Mouse (Mus musculus) embryonic facial prominence, embryonic 11.5 days (tissue): ENCODE results near the gene Gm20441. TPM values are rescaled to one million over a fixed set of nuclear protein-coding genes. Genes with fewer than 3 reads are reported as not detected.
"Not testable (repeated sequence)": the region's sequence is repeated elsewhere in the genome, so short reads cannot be mapped to it uniquely, and the experiment has no call there.

ENCODE experiments used
- ATAC-seq: fragments of 200-750 bp; cut with Nextera tagmentation; replicated peaks from 2 replicates; pipeline ENCODE4 v1.8.0; 2017; ENCODE audit warnings: low read depth; ENCODE audit not compliant: insufficient number of reproducible peaks, low FRiP score, low TSS enrichment
- DNase-seq: peaks from one replicate; pipeline ENCODE4 v3.0.0-alpha.2; 2015; ENCODE audit warnings: low spot score
- H3K27ac ChIP-seq: fragments of 300-500 bp; sonication (generic); replicated peaks from 2 replicates; pipeline ENCODE4 v1.5.1; 2014; ENCODE audit warnings: mild to moderate bottlenecking, low read depth, low read length, control low read depth
- H3K27me3 ChIP-seq: fragments of 300-500 bp; sonication (generic); 2 replicates; pipeline ENCODE4 v1.6.1; 2014; ENCODE audit warnings: mild to moderate bottlenecking, low read length, moderate library complexity, mixed read lengths; ENCODE audit not compliant: control insufficient read depth, insufficient read depth
- H3K36me3 ChIP-seq: fragments of 300-500 bp; sonication (generic); replicated peaks from 2 replicates; pipeline ENCODE4 v1.6.1; 2014; ENCODE audit warnings: low read depth, mild to moderate bottlenecking, low read length, moderate library complexity, mixed read lengths; ENCODE audit not compliant: control insufficient read depth, insufficient read depth
- H3K4me1 ChIP-seq: fragments of 300-500 bp; sonication (generic); 2 replicates; pipeline ENCODE4 v1.6.1; 2014; ENCODE audit warnings: low read length, mixed read lengths; ENCODE audit not compliant: control insufficient read depth, insufficient read depth
- H3K4me2 ChIP-seq: fragments of 300-500 bp; sonication (generic); 2 replicates; pipeline ENCODE4 v1.6.1; 2014; ENCODE audit warnings: low read depth, mild to moderate bottlenecking, control low read depth, low read length, moderate library complexity
- H3K4me3 ChIP-seq: fragments of 300-500 bp; sonication (generic); 2 replicates; pipeline ENCODE4 v1.5.1; 2014; ENCODE audit warnings: low read depth, low read length, control low read depth
- H3K9ac ChIP-seq: fragments of 300-500 bp; sonication (generic); replicated peaks from 2 replicates; pipeline ENCODE4 v1.6.1; 2014; ENCODE audit warnings: mild to moderate bottlenecking, control low read depth, low read length
- H3K9me3 ChIP-seq: fragments of 300-500 bp; sonication (generic); replicated peaks from 2 replicates; pipeline ENCODE4 v1.6.1; 2016; ENCODE audit warnings: mild to moderate bottlenecking, low read length, inconsistent platforms, mixed read lengths; ENCODE audit not compliant: control insufficient read depth
- WGBS: fragments of 180-500 bp; shearing (Covaris S2); extraction: QIAGEN DNeasy Blood & Tissue Kit; methylation state at CpG from one replicate; pipeline ENCODE4 v1.1.7; 2014; 5-methylcytosine and 5-hydroxymethylcytosine counted together
- polyA plus RNA-seq: library from polyadenylated mRNA; unstranded; fragments of >200 nt; fragmentation: Nextera tagmentation; extraction: Ambion mirVana; gene quantifications from 2 replicates; pipeline ENCODE4 v1.2.1, GENCODE M21; 2014

Gene Gm20441
- polyA plus RNA-seq, 1 experiment from 2014 or later: not detected

- WGBS: 90% methylated on average over 9 of the region's 9 CpGs
- Histone ChIP-seq H3K36me3 (no peaks in the 10 kb centered on the region), H3K4me3 (no peak overlapping the region), H3K27ac (no peak overlapping the region), H3K9ac (no peak overlapping the region), H3K4me2 (no peak overlapping the region), H3K4me1 (no peaks in the 10 kb centered on the region), H3K9me3 (no peaks in the 10 kb centered on the region), H3K27me3 (no peaks in the 10 kb centered on the region)
- ATAC-seq (no peak), DNase-seq (no peak)
Observed at GRCm38 (mm10) chr10:75774587-75774986, 6.2 kb downstream of the Gm20441 start.

- no peak overlapping the region for H3K9ac ChIP-seq
- H3K27me3 ChIP-seq: no peaks in the 10 kb centered on the region
- ATAC-seq (no peak), DNase-seq (no peak)
- H3K4me3 ChIP-seq: no peak overlapping the region
- no peaks in the 10 kb centered on the region for H3K9me3 ChIP-seq
- WGBS: 92% methylated on average over 5 of the region's 5 CpGs
- no peaks in the 10 kb centered on the region for H3K36me3 ChIP-seq
- H3K4me2 ChIP-seq: no peak overlapping the region
- H3K27ac ChIP-seq: no peak overlapping the region
- no peaks in the 10 kb centered on the region for H3K4me1 ChIP-seq
Observed at GRCm38 (mm10) chr10:75774102-75774501, 6.7 kb downstream of the Gm20441 start.

DNA sequence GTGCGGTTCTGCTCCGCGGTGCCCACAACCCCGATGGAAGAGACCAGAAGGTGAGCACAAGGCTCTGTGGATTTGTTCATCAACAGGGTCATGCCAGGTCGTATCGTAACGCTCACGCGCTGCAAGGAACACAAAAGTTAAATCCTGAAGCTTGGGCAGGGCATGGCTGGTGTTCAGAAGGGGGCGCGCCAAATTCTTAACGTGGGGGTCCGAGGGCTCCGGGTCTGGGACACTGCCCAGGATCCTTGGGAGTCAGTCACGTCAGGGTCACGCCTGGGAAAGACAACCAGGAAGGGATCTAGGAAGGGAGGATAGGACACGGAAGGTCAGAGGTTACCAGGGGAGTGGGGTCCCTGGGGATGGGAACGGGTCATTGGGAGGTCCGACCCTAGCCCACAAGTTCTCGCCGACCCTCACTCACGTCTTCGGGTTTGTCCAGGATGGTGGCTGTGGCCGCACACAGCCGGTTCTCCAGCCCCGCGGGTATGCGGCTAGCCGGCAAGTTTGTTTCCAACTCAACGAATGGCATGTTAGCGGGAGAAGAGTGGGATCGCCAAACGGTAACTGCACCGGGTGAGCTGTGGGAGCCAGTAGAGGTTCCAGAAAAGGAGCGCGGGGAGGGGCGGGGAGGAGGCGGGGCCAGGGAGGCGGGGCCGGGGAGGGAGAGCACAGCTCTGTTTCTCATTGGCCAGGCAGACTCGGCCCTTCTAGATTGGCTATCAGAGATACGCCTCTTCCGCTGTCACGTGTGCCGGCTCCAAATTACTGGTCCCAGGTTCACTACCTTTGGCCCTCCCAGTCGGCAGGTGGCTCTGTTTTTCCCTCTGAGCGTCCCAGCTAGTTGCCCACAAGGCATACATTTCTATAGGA is 7.7 kb downstream of the Gm20441 start, which contains the start of gene Ddt:
TSS of gene Ddt (minus strand) at position 620 of the 870 bp plus-strand sequence.
- Histone ChIP-seq H3K9ac (peak within 1 kb of the TSS; percentile 59), H3K27ac (no peak within 1 kb of the TSS), H3K4me3 (peak within 1 kb of the TSS; percentile 52), H3K4me2 (peak within 1 kb of the TSS; percentile 85), H3K9me3 (no peaks in the 10 kb centered on the region), H3K36me3 (no peaks in the 10 kb centered on the region), H3K27me3 (no peaks in the 10 kb centered on the region), H3K4me1 (no peaks in the 10 kb centered on the region)
- DNase-seq: peak; percentile 94
- 1% methylated on average over 44 of the region's 47 CpGs for WGBS
- ATAC-seq: peak; percentile 93

DNA sequence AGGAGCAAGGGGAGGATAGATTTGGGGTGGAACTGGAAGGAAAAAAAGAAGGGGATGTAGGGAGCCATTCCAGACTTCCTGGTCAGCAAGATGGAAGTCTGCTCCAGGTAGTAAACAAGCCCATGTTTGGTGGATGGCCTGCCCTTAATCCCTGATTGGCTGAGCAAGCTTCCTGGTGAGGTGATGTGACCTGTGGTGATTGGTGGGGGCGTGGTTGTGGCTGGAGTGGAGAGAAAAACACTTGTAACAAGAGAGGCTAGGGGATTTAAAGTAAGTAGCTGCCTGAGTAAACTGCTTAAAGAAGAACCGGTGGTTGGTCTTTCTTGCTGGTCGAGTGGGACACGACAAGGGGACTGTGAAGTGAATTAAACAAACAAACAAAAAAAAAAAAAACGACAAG is 13.0 kb downstream of the Gm20441 start:
- not testable (repeated sequence) for H3K36me3 ChIP-seq, H3K27me3 ChIP-seq, ATAC-seq, H3K9ac ChIP-seq, H3K9me3 ChIP-seq, H3K27ac ChIP-seq, DNase-seq, H3K4me3 ChIP-seq, H3K4me2 ChIP-seq, H3K4me1 ChIP-seq
- WGBS: 34% methylated on average over 5 of the region's 5 CpGs

- H3K4me1 ChIP-seq: no peaks in the 10 kb centered on the region
- ATAC-seq: no peak
- 87% methylated on average over 6 of the region's 6 CpGs for WGBS
- H3K36me3 ChIP-seq: no peaks in the 10 kb centered on the region
- H3K27me3 ChIP-seq: no peaks in the 10 kb centered on the region
- H3K9me3 ChIP-seq: no peaks in the 10 kb centered on the region
- no peak overlapping the region for H3K4me3 ChIP-seq
- H3K9ac ChIP-seq: no peak overlapping the region
- no peak for DNase-seq
- H3K4me2 ChIP-seq: no peak overlapping the region
- H3K27ac ChIP-seq: no peak overlapping the region
Observed at GRCm38 (mm10) chr10:75766856-75767255, 13.9 kb downstream of the Gm20441 start.

DNA sequence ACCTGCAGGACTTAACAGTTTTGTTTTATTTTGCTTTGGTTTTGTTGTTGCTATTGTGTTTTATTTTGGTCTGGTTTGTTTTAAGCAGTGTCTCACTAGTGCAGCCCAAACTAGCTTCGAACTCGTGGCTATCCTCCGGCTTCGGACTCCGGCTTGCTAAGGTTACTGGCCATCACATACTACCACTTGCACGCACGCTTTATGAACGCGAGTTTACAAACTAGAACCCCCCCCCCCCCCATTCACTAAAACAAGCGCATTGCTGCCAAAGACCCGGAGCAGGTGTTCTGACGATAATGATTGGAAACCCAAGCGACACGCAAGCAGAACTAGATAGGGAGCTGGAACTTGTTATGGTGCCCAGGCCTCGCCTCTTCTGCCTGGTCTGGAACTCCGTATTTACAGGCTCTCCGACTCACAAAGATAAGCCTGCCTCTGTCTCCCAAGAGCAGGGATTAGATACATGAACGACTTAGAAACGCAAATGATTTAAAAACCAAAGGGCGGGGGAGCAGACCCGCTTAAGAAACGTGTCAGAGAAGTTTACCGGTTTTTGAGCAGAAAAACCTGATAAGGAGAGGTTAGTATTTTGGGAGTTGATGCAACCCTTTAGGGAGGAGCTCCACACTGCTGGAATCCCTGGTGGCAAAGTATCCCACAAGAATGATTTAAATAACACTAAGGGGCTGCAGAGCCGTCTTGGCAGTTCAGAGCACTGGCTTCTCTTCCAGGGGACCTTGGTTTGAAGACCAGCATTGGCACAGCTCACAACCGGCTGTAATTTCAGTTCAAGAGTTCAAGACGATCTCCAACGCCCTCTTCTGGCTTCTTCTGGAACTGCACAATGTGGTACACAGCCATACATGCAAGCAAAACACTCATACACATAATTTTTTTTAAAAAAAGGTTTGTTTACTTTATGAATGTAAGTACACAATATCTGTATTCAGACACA is 16.0 kb downstream of the Gm20441 start:
- ATAC-seq (peak; percentile 45), DNase-seq (peak; percentile 89)
- Histone ChIP-seq H3K9me3 (no peaks in the 10 kb centered on the region), H3K4me2 (peak overlapping the region; percentile 35), H3K4me1 (no peaks in the 10 kb centered on the region), H3K9ac (peak overlapping the region; percentile 57), H3K4me3 (peak overlapping the region; percentile 89), H3K36me3 (no peaks in the 10 kb centered on the region; the same call in 1 of the 2 replicates), H3K27ac (no peak overlapping the region), H3K27me3 (no peaks in the 10 kb centered on the region)
- WGBS: 2% methylated on average over 27 of the region's 27 CpGs

- H3K27me3 ChIP-seq: no peaks in the 10 kb centered on the region
- no peaks in the 10 kb centered on the region; the same call in 1 of the 2 replicates for H3K36me3 ChIP-seq
- no peaks in the 10 kb centered on the region for H3K4me1 ChIP-seq
- H3K4me3 ChIP-seq: peak within 1 kb of the TSS; percentile 89
- H3K9ac ChIP-seq: peak within 1 kb of the TSS; percentile 70
- H3K4me2 ChIP-seq: peak within 1 kb of the TSS; percentile 79
- DNase-seq: peak; percentile 100
- peak within 1 kb of the TSS; percentile 56; the same call in 1 of the 2 replicates for H3K27ac ChIP-seq
- H3K9me3 ChIP-seq: no peaks in the 10 kb centered on the region
- under 1% methylated on average over 57 of the region's 61 CpGs for WGBS
- ATAC-seq: peak; percentile 95
Observed at GRCm38 (mm10) chr10:75763682-75764518, 16.9 kb downstream of the Gm20441 start, which contains the start of gene Cabin1. Cabin1 (minus strand) TSS chr10:75764341.
